Mouse (Mus musculus): ENCODE data around the gene Rnf13. TPM values are rescaled to one million over a fixed set of nuclear protein-coding genes. Genes with fewer than 3 reads are reported as not detected.

Rnf13 gene
- polyA plus RNA-seq, 1 experiment = 35.1 TPM

- 96% methylated on average over 4 of the region's 4 CpGs for WGBS
- Histone ChIP-seq H3K4me3 (ENCODE audit: control insufficient read depth, insufficient read depth, low read length) (no peak overlapping the region), H3K27ac (ENCODE audit: control insufficient read depth, insufficient read depth, low read length) (no peak overlapping the region), H3K36me3 (ENCODE audit: control insufficient read depth, insufficient read depth, low read length) (no peaks in the 10 kb centered on the region), H3K4me1 (replicated peaks; ENCODE audit: control insufficient read depth, insufficient read depth, low read length) (no peaks in the 10 kb centered on the region), H3K27me3 (ENCODE audit: control insufficient read depth, insufficient read depth, low read length) (no peaks in the 10 kb centered on the region)
- TF ChIP-seq POLR2A (IDR thresholded peaks at IDR 0.05; ENCODE audit: control insufficient read depth, extremely low read depth, insufficient read depth, low read length, poor library complexity) (no peak), CTCF (IDR thresholded peaks at IDR 0.05; ENCODE audit: borderline replicate concordance, control insufficient read depth, extremely low read depth, insufficient read depth, low read length, poor library complexity) (no peak)
- DNase-seq = no peak
These were observed 101.0 kb downstream of the Rnf13 start for GRCm38 (mm10) chr3:57836911-57837310.

- TF ChIP-seq POLR2A (IDR thresholded peaks at IDR 0.05; ENCODE audit: control insufficient read depth, extremely low read depth, insufficient read depth, low read length, poor library complexity) = no peak
- no peak for TF ChIP-seq CTCF (IDR thresholded peaks at IDR 0.05; ENCODE audit: borderline replicate concordance, control insufficient read depth, extremely low read depth, insufficient read depth, low read length, poor library complexity)
- Histone ChIP-seq H3K27ac (ENCODE audit: control insufficient read depth, insufficient read depth, low read length) (no peak overlapping the region), H3K4me3 (ENCODE audit: control insufficient read depth, insufficient read depth, low read length) (no peak overlapping the region), H3K4me1 (replicated peaks; ENCODE audit: control insufficient read depth, insufficient read depth, low read length) (peaks cover 7% of the 10 kb centered on the region), H3K36me3 (ENCODE audit: control insufficient read depth, insufficient read depth, low read length) (no peaks in the 10 kb centered on the region), H3K27me3 (ENCODE audit: control insufficient read depth, insufficient read depth, low read length) (peaks cover 3% of the 10 kb centered on the region; the same call in 1 of the 2 replicates)
- DNase-seq = peak; percentile 3
These were observed 107.9 kb downstream of the Rnf13 start for GRCm38 (mm10) chr3:57843775-57844174.

- Histone ChIP-seq H3K27me3 (ENCODE audit: control insufficient read depth, insufficient read depth, low read length) (peaks cover 3% of the 10 kb centered on the region; the same call in 1 of the 2 replicates), H3K27ac (ENCODE audit: control insufficient read depth, insufficient read depth, low read length) (no peak overlapping the region), H3K4me3 (ENCODE audit: control insufficient read depth, insufficient read depth, low read length) (no peak overlapping the region), H3K4me1 (replicated peaks; ENCODE audit: control insufficient read depth, insufficient read depth, low read length) (peaks cover 7% of the 10 kb centered on the region), H3K36me3 (ENCODE audit: control insufficient read depth, insufficient read depth, low read length) (no peaks in the 10 kb centered on the region)
- no peak for DNase-seq
- TF ChIP-seq CTCF (IDR thresholded peaks at IDR 0.05; ENCODE audit: borderline replicate concordance, control insufficient read depth, extremely low read depth, insufficient read depth, low read length, poor library complexity) (no peak), POLR2A (IDR thresholded peaks at IDR 0.05; ENCODE audit: control insufficient read depth, extremely low read depth, insufficient read depth, low read length, poor library complexity) (no peak)
- WGBS = 80% methylated on average over 11 of the region's 11 CpGs
These were observed 110.2 kb downstream of the Rnf13 start for GRCm38 (mm10) chr3:57845786-57846661.

GRCm38 (mm10) chr3:57846662-57846911, 110.7 kb downstream of the Rnf13 start:
- no peak overlapping the region for H3K27ac ChIP-seq (ENCODE audit: control insufficient read depth, insufficient read depth, low read length)
- peak overlapping the region; percentile 55 for H3K4me3 ChIP-seq (ENCODE audit: control insufficient read depth, insufficient read depth, low read length)
- H3K36me3 ChIP-seq (ENCODE audit: control insufficient read depth, insufficient read depth, low read length) = no peaks in the 10 kb centered on the region
- DNase-seq = no peak
- H3K4me1 ChIP-seq (replicated peaks; ENCODE audit: control insufficient read depth, insufficient read depth, low read length) = peaks cover 7% of the 10 kb centered on the region
- TF ChIP-seq POLR2A (IDR thresholded peaks at IDR 0.05; ENCODE audit: control insufficient read depth, extremely low read depth, insufficient read depth, low read length, poor library complexity) (no peak), CTCF (IDR thresholded peaks at IDR 0.05; ENCODE audit: borderline replicate concordance, control insufficient read depth, extremely low read depth, insufficient read depth, low read length, poor library complexity) (no peak)
- peaks cover 3% of the 10 kb centered on the region; the same call in 1 of the 2 replicates for H3K27me3 ChIP-seq (ENCODE audit: control insufficient read depth, insufficient read depth, low read length)
- whole genome bisulfite sequencing = 31% methylated on average over 9 of the region's 9 CpGs

GRCm38 (mm10) chr3:57846912-57847759, 111.3 kb downstream of the Rnf13 start:
- peaks cover 3% of the 10 kb centered on the region; the same call in 1 of the 2 replicates for H3K27me3 ChIP-seq (ENCODE audit: control insufficient read depth, insufficient read depth, low read length)
- WGBS = 1% methylated on average over 95 of the region's 104 CpGs
- TF ChIP-seq POLR2A (IDR thresholded peaks at IDR 0.05; ENCODE audit: control insufficient read depth, extremely low read depth, insufficient read depth, low read length, poor library complexity) (no peak), CTCF (IDR thresholded peaks at IDR 0.05; ENCODE audit: borderline replicate concordance, control insufficient read depth, extremely low read depth, insufficient read depth, low read length, poor library complexity) (peak; percentile 41; the same call in 1 of the 2 replicates)
- H3K4me1 ChIP-seq (replicated peaks; ENCODE audit: control insufficient read depth, insufficient read depth, low read length) = peaks cover 7% of the 10 kb centered on the region
- H3K4me3 ChIP-seq (ENCODE audit: control insufficient read depth, insufficient read depth, low read length) = peak overlapping the region; percentile 55
- peak; percentile 52 for DNase-seq
- no peak overlapping the region for H3K27ac ChIP-seq (ENCODE audit: control insufficient read depth, insufficient read depth, low read length)
- no peaks in the 10 kb centered on the region for H3K36me3 ChIP-seq (ENCODE audit: control insufficient read depth, insufficient read depth, low read length)

GRCm38 (mm10) chr3:57847760-57848185, 111.9 kb downstream of the Rnf13 start, which contains the start of gene Pfn2:
Gene Pfn2 (minus strand): TSS chr3:57848079.
- Histone ChIP-seq H3K36me3 (ENCODE audit: control insufficient read depth, insufficient read depth, low read length) (no peaks in the 10 kb centered on the region), H3K27ac (ENCODE audit: control insufficient read depth, insufficient read depth, low read length) (no peak within 1 kb of the TSS), H3K27me3 (ENCODE audit: control insufficient read depth, insufficient read depth, low read length) (peaks cover 3% of the 10 kb centered on the region; the same call in 1 of the 2 replicates), H3K4me1 (replicated peaks; ENCODE audit: control insufficient read depth, insufficient read depth, low read length) (peaks cover 7% of the 10 kb centered on the region), H3K4me3 (ENCODE audit: control insufficient read depth, insufficient read depth, low read length) (peak within 1 kb of the TSS; percentile 55)
- WGBS = under 1% methylated on average over 31 of the region's 52 CpGs
- TF ChIP-seq CTCF (IDR thresholded peaks at IDR 0.05; ENCODE audit: borderline replicate concordance, control insufficient read depth, extremely low read depth, insufficient read depth, low read length, poor library complexity) (no peak), POLR2A (IDR thresholded peaks at IDR 0.05; ENCODE audit: control insufficient read depth, extremely low read depth, insufficient read depth, low read length, poor library complexity) (no peak)
- peak; percentile 68 for DNase-seq
